Mouse (Mus musculus): ENCODE results near the gene Ist1. TPM values are rescaled to one million over a fixed set of nuclear protein-coding genes. Genes with fewer than 3 reads are reported as not detected.

Gene Ist1
- polyA plus RNA-seq, 1 experiment from 2014 or later, result 149 TPM

DNA sequence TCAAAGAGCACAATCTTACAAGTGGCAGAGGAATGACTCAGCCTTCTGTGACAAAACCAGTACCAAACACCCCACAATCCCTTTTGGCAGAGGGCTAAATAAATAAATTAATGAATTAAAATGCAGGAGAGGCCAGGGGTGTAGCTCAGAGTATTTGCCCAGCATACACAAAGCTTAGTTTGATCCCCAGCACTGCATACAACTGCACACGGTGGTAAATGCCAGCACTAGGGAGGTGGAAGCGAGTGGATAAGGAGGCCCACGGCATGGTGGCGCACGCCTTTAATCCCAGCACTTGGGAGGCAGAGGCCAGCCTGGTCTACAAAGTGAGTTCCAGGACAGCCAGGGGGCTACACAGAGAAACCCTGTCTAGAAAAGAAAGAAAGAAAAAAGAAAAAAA, 20.4 kb downstream of the Ist1 start:
- 92% methylated on average over 5 of the region's 5 CpGs for WGBS
- H3K36me3 ChIP-seq (replicated peaks), result peaks cover 99% of the 10 kb centered on the region
- no peak for DNase-seq (ENCODE audit: low spot score)

DNA sequence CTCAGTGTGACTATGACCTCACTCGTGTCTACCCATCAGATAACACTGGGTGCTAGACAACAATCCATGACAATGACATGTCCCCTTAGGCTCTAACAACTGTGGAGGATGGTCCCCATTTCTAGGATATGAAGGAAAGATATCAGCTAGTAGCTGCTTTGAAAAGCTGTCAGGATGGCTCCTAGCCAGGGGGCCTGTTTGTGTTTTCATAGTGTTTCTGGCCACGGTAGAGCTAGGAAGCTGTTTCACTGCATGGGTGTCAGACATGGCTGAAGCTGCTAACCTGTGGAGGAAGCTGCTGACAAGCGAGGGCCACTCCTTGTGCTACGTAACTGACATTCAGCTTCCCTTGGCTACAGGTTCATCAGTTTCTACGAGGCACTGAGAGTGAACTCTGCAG, 26.4 kb downstream of the Ist1 start:
- WGBS, result 85% methylated on average over 5 of the region's 5 CpGs
- H3K27ac ChIP-seq (replicated peaks), result no peak overlapping the region
- H3K36me3 ChIP-seq (replicated peaks), result peaks cover 49% of the 10 kb centered on the region
- no peaks in the 10 kb centered on the region for H3K9me3 ChIP-seq
- no peaks in the 10 kb centered on the region for H3K4me1 ChIP-seq
- no peak for DNase-seq (ENCODE audit: low spot score)
- H3K4me3 ChIP-seq, result no peak overlapping the region
- H3K27me3 ChIP-seq (replicated peaks; ENCODE audit: low read depth, poor library complexity, severe bottlenecking), result no peaks in the 10 kb centered on the region

More for the DNA sequence above, 20.4 kb downstream of the Ist1 start:
- Histone ChIP-seq H3K4me3 (no peak overlapping the region), H3K27ac (replicated peaks) (no peak overlapping the region), H3K9me3 (no peaks in the 10 kb centered on the region), H3K27me3 (replicated peaks; ENCODE audit: low read depth, poor library complexity, severe bottlenecking) (no peaks in the 10 kb centered on the region), H3K4me1 (no peaks in the 10 kb centered on the region)

DNA sequence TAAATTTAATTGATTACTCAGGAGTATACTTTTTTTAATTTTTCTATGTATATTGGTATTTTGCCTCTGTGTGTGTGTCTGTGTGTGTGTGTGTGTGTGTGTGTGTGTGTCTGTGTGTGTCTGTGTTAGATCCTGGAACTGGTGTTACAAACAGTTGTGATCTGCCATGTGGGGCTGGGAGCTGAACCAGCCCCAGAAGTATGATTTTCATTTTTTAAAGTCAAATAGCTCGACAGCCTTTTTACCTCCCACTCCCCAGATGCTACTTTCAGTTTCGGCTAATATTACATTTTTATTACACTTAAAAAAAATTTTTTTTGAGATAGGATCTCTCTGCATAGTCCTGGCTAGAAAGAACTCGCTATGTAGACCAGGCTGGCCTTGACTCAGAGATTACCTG, 30.7 kb downstream of the Ist1 start:
- Histone ChIP-seq H3K36me3 (replicated peaks) (peaks cover 7% of the 10 kb centered on the region), H3K27ac (replicated peaks) (no peak overlapping the region), H3K4me3 (no peak overlapping the region), H3K4me1 (no peaks in the 10 kb centered on the region), H3K9me3 (no peaks in the 10 kb centered on the region), H3K27me3 (replicated peaks; ENCODE audit: low read depth, poor library complexity, severe bottlenecking) (no peaks in the 10 kb centered on the region)
- DNase-seq (ENCODE audit: low spot score), result no peak
- 94% methylated on average over 3 of the region's 3 CpGs for WGBS

DNA sequence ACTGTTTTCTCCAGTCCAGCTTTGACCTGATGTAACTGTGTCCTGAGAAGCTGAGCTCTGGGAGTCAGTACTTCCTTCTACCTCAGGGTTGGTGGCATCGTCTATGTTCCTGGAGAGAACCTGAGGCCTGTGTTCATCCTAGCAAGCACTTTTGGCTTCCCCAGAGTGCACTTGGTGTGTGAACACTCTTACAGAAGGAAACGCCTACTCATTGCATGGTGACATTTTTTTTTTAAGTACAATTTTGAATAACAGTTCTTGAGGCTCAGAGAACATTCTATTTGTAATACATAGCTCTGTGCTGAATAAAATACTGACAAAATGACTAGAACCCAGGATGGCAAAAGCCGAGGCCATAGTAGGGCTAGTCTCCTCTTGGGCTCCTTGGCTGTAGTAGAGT, 36.2 kb downstream of the Ist1 start:
- WGBS, result 86% methylated on average over 3 of the region's 3 CpGs
- Histone ChIP-seq H3K27me3 (replicated peaks; ENCODE audit: low read depth, poor library complexity, severe bottlenecking) (no peaks in the 10 kb centered on the region), H3K36me3 (replicated peaks) (no peaks in the 10 kb centered on the region), H3K4me1 (no peaks in the 10 kb centered on the region), H3K9me3 (no peaks in the 10 kb centered on the region), H3K4me3 (no peak overlapping the region), H3K27ac (replicated peaks) (no peak overlapping the region)
- no peak for DNase-seq (ENCODE audit: low spot score)

DNA sequence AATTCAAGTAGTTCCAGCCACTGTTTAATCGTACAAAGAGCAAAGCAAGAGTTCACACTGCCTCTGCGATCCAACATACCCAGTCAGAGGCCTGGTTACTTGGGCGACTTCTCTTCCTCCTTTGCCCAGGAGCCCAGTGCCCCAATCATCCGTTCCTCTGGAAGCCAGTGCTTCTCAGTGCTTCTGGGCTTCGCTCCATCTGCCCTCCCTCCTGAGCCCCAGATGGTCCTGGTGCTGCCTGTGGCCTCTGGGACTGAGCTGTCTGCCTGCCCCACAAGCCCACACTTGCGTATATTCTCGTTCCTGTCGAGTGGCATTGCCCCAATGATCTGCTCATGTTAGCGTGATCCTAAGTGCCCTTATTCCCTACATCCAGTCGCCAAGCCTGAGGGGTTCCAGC, 42.3 kb downstream of the Ist1 start:
- Histone ChIP-seq H3K27me3 (replicated peaks; ENCODE audit: low read depth, poor library complexity, severe bottlenecking) (no peaks in the 10 kb centered on the region), H3K4me3 (no peak overlapping the region), H3K27ac (replicated peaks) (no peak overlapping the region), H3K36me3 (replicated peaks) (no peaks in the 10 kb centered on the region), H3K9me3 (no peaks in the 10 kb centered on the region), H3K4me1 (no peaks in the 10 kb centered on the region)
- DNase-seq (ENCODE audit: low spot score), result no peak
- WGBS, result 79% methylated on average over 10 of the region's 10 CpGs

DNA sequence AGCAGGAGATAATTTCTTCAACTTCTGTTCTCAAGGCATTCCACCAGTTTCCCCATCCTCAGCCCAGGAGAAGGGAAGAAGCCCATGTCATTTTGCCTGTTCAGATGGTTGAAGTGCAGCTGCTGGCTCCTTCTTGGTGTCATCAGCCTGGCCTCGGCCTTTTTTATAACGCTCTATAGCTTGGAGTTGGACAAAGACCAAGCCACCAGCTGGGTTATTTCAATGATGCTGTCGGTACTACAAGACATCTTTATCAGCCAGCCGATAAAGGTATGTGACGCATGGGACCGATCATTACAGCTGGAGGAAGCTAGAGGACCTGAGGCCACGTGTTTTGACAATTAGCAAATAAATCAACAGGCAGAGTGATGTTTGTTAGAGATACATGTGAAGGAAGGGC, 44.6 kb downstream of the Ist1 start:
- no peak for DNase-seq (ENCODE audit: low spot score)
- no peak overlapping the region for H3K4me3 ChIP-seq
- no peaks in the 10 kb centered on the region for H3K4me1 ChIP-seq
- WGBS, result 88% methylated on average over 7 of the region's 7 CpGs
- no peak overlapping the region for H3K27ac ChIP-seq (replicated peaks)
- H3K9me3 ChIP-seq, result no peaks in the 10 kb centered on the region
- H3K27me3 ChIP-seq (replicated peaks; ENCODE audit: low read depth, poor library complexity, severe bottlenecking), result no peaks in the 10 kb centered on the region
- no peaks in the 10 kb centered on the region for H3K36me3 ChIP-seq (replicated peaks)

DNA sequence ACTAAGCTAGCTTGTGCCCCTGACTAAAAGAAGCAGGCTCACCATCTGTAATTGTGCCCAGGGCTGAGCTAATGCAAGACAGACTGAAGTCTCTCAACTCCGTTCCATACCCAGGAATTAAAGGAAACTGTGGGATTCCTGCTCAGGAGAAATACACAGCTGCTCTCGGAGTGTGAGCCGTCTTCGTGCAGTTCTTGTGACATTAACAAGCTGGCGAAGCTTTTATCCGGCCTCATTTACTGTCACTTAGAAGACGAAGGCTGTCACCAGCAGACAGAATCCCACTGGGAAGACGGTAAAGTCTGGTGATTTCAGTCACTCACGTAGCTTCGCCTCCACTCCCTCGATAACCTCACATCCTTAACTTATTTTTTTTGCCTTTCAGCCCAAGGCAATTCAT, 45.7 kb downstream of the Ist1 start:
- no peak overlapping the region for H3K4me3 ChIP-seq
- no peak for DNase-seq (ENCODE audit: low spot score)
- no peaks in the 10 kb centered on the region for H3K27me3 ChIP-seq (replicated peaks; ENCODE audit: low read depth, poor library complexity, severe bottlenecking)
- 75% methylated on average over 11 of the region's 11 CpGs for WGBS
- no peak overlapping the region for H3K27ac ChIP-seq (replicated peaks)
- H3K36me3 ChIP-seq (replicated peaks), result no peaks in the 10 kb centered on the region
- H3K9me3 ChIP-seq, result no peaks in the 10 kb centered on the region
- H3K4me1 ChIP-seq, result no peaks in the 10 kb centered on the region

DNA sequence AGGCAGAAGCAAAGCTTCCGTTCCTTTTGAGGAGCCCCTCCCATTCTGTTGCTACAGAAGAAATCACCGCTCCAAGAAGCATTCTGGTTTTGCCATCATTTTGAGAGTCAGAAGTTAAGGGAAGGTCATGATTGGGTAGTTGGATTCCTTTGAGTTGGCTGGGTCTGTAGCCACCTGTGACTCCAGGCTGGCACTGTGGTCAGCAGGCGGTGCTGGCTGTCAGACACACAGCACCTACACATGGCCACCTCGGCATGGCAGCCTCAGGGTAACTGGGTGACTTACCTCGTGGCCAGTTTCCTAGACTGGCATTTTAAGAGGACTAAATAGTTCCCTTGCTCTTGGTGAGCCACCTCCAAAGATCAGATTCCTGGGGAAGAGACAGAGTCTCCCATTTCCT, 51.8 kb downstream of the Ist1 start:
- Histone ChIP-seq H3K9me3 (no peaks in the 10 kb centered on the region), H3K27ac (replicated peaks) (no peak overlapping the region), H3K36me3 (replicated peaks) (no peaks in the 10 kb centered on the region), H3K4me1 (no peaks in the 10 kb centered on the region), H3K4me3 (no peak overlapping the region), H3K27me3 (replicated peaks; ENCODE audit: low read depth, poor library complexity, severe bottlenecking) (no peaks in the 10 kb centered on the region)
- 76% methylated on average over 5 of the region's 5 CpGs for WGBS
- no peak for DNase-seq (ENCODE audit: low spot score)

DNA sequence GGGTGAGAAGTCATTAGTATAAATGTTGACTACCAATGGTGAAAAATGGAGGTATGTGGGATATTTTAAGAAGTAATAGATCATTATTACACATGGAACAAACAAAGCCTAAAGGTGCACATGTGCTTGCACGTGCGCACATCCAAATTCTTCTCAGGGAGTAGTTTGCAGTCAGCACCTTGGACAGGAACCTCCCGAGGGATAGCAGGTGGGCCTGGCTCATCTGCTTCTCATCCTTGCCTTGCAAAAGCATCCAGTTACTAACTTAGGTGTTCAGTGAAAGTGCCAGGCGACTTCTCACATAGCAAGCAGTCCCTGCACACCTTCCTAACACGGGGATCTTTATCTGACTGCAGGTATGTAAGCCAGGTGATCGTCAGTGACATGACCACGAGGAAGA, 52.6 kb downstream of the Ist1 start:
- H3K27me3 ChIP-seq (replicated peaks; ENCODE audit: low read depth, poor library complexity, severe bottlenecking), result no peaks in the 10 kb centered on the region
- H3K27ac ChIP-seq (replicated peaks), result no peak overlapping the region
- no peaks in the 10 kb centered on the region for H3K36me3 ChIP-seq (replicated peaks)
- no peaks in the 10 kb centered on the region for H3K4me1 ChIP-seq
- WGBS, result 63% methylated on average over 7 of the region's 7 CpGs
- no peak for DNase-seq (ENCODE audit: low spot score)
- H3K4me3 ChIP-seq, result no peak overlapping the region
- H3K9me3 ChIP-seq, result no peaks in the 10 kb centered on the region

DNA sequence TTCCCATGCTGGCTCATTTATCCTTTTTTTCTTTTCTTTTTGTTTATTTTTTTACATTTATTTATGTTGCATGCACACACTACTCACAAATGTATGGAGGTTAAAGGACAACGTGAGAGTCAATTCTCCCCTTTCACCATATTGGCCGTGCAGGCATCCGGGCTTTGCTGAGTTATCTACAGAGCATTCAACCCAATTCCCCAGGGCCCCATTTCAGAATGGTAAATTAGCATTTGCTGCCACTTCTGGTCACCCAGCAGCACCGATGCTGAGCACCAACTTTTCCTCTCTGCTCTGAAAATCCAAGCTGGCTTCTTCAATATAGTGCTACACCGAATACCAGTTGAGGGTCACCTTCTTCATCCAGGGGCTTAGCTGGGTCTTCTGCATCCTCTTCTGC, 54.2 kb downstream of the Ist1 start:
- WGBS, result 79% methylated on average over 5 of the region's 5 CpGs

DNA sequence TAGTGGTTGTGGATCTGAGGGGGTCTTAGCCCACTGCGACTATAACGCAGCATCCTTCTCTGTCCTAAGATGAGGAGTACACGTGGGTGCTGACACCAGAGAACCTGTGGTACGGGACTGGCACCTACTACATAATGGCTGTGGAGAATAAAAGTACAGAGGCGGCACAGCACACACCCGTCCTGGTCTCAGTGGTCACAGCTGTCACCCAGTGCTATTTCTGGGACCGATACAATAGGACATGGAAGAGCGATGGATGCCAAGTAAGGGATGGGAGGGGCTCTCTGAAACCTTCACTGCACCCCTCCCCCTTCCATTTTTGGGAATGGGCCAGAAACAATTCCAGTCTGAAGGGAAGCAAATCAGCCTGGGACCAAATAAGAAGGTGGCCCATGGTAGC, 57.9 kb downstream of the Ist1 start:
- no peak for DNase-seq (ENCODE audit: low spot score)
- no peak overlapping the region for H3K27ac ChIP-seq (replicated peaks)
- H3K36me3 ChIP-seq (replicated peaks), result no peaks in the 10 kb centered on the region
- 91% methylated on average over 8 of the region's 8 CpGs for WGBS
- H3K27me3 ChIP-seq (replicated peaks; ENCODE audit: low read depth, poor library complexity, severe bottlenecking), result no peaks in the 10 kb centered on the region
- H3K9me3 ChIP-seq, result no peaks in the 10 kb centered on the region
- H3K4me3 ChIP-seq, result no peak overlapping the region
- no peaks in the 10 kb centered on the region for H3K4me1 ChIP-seq

More for the DNA sequence above, 54.2 kb downstream of the Ist1 start:
- no peaks in the 10 kb centered on the region for H3K9me3 ChIP-seq
- no peak for DNase-seq (ENCODE audit: low spot score)
- H3K4me1 ChIP-seq, result no peaks in the 10 kb centered on the region
- H3K27ac ChIP-seq (replicated peaks), result no peak overlapping the region
- H3K4me3 ChIP-seq, result no peak overlapping the region
- H3K27me3 ChIP-seq (replicated peaks; ENCODE audit: low read depth, poor library complexity, severe bottlenecking), result no peaks in the 10 kb centered on the region
- H3K36me3 ChIP-seq (replicated peaks), result no peaks in the 10 kb centered on the region

DNA sequence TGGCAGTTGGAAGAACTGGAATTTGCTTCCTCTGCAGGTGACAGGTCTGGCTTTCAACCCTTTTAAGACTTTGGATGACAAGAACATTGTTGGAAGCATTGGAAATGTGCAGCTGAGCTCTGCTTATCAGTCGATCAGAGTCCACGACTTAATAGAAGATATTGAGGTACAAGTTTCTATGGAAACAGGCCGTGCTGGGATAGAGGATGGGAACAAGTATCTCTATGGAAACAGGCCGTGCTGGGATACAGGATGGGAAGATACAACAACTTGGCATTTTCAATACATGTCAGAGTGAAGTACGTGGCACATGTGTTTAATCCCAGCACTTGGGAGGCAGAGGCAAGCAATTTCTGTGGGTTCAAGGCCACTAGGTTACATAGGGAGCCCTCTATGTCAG, 60.6 kb downstream of the Ist1 start:
- no peak for DNase-seq (ENCODE audit: low spot score)
- WGBS, result 88% methylated on average over 5 of the region's 5 CpGs
- H3K4me1 ChIP-seq, result no peaks in the 10 kb centered on the region
- H3K4me3 ChIP-seq, result no peak overlapping the region
- H3K27ac ChIP-seq (replicated peaks), result no peak overlapping the region
- no peaks in the 10 kb centered on the region for H3K27me3 ChIP-seq (replicated peaks; ENCODE audit: low read depth, poor library complexity, severe bottlenecking)
- no peaks in the 10 kb centered on the region for H3K9me3 ChIP-seq
- H3K36me3 ChIP-seq (replicated peaks), result no peaks in the 10 kb centered on the region

DNA sequence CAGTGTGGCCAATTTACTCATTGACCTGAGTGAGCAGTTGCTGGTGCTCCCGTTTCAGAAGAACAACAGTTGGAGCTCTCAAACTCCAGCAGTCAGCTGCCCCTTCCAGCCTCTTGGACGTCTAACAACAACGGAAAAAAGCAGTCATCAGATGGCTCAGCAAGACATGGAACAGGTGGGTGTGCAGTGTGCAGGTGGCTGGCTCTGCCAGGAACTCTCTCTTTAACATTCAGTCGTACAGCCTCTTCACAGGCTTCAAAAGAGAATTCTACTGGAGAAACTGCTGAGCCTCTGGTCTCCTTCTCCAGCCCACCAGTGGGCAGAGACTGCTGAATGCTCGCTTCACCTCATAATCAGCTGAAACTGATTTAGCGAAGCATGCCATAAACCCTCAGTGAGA, 64.4 kb downstream of the Ist1 start:
- H3K27me3 ChIP-seq (replicated peaks; ENCODE audit: low read depth, poor library complexity, severe bottlenecking), result no peaks in the 10 kb centered on the region
- H3K4me1 ChIP-seq, result no peaks in the 10 kb centered on the region
- 76% methylated on average over 6 of the region's 6 CpGs for WGBS
- no peak overlapping the region for H3K27ac ChIP-seq (replicated peaks)
- H3K4me3 ChIP-seq, result no peak overlapping the region
- no peaks in the 10 kb centered on the region for H3K36me3 ChIP-seq (replicated peaks)
- DNase-seq (ENCODE audit: low spot score), result no peak
- H3K9me3 ChIP-seq, result peaks cover 9% of the 10 kb centered on the region; the same call in 1 of the 2 replicates
